Mouse (Mus musculus): Measurements from ENCODE around the gene Slc25a21. TPM values are rescaled to one million over a fixed set of nuclear protein-coding genes. Genes with fewer than 3 reads are reported as not detected.

Gene Slc25a21
- polyA plus RNA-seq, 1 experiment = 1.3 TPM

DNA sequence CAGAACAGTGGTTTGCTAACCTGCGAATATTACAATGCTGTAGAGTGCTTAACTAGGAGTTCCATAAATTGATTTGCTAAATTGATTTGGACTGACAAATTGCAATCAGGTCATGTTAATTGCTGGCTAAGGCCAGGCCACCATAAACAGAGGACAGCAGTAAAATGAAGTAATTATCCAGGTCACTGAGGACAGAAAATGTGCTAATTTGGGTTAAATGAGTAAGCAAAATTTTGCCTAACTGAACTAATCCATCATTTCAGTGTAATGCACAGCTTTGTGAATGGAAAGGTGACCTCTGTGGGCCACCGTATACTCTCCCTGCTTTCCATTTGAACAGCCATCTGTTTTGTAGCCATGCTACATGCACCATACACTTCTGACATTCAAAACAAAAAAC is 124.7 kb downstream of the Slc25a21 start:
- WGBS = 95% methylated on average over 2 of the region's 2 CpGs

GRCm38 (mm10) chr12:57068607-57069006 is 128.7 kb downstream of the Slc25a21 start:
- H3K4me1 ChIP-seq (ENCODE audit: control insufficient read depth, insufficient read depth, insufficient read length) = no peaks in the 10 kb centered on the region
- H3K27ac ChIP-seq (ENCODE audit: insufficient read depth, low read length) = no peak overlapping the region
- H3K36me3 ChIP-seq (ENCODE audit: control insufficient read depth, insufficient read depth, low read length) = no peaks in the 10 kb centered on the region
- TF ChIP-seq CTCF (IDR thresholded peaks at IDR 0.05; ENCODE audit: extremely low read depth, insufficient read depth, insufficient read length, insufficient replicate concordance) = no peak
- no peak for TF ChIP-seq POLR2A (IDR thresholded peaks at IDR 0.05; ENCODE audit: low read depth, low read length)
- no peak for DNase-seq (ENCODE audit: low read depth in 1 of 2, low spot score in 2 of 2)
- H3K4me3 ChIP-seq (ENCODE audit: extremely low read depth, insufficient read depth, insufficient read length) = no peak overlapping the region
- WGBS = 69% methylated on average over 5 of the region's 5 CpGs
- H3K27me3 ChIP-seq (ENCODE audit: control insufficient read depth, insufficient read depth, low read length) = no peaks in the 10 kb centered on the region

More for the DNA sequence above, 124.7 kb downstream of the Slc25a21 start:
- no peak for DNase-seq (ENCODE audit: low read depth in 1 of 2, low spot score in 2 of 2)
- TF ChIP-seq CTCF (IDR thresholded peaks at IDR 0.05; ENCODE audit: extremely low read depth, insufficient read depth, insufficient read length, insufficient replicate concordance) (no peak), POLR2A (IDR thresholded peaks at IDR 0.05; ENCODE audit: low read depth, low read length) (no peak)
- Histone ChIP-seq H3K4me3 (ENCODE audit: extremely low read depth, insufficient read depth, insufficient read length) (no peak overlapping the region), H3K27me3 (ENCODE audit: control insufficient read depth, insufficient read depth, low read length) (no peaks in the 10 kb centered on the region), H3K36me3 (ENCODE audit: control insufficient read depth, insufficient read depth, low read length) (no peaks in the 10 kb centered on the region), H3K4me1 (ENCODE audit: control insufficient read depth, insufficient read depth, insufficient read length) (no peaks in the 10 kb centered on the region), H3K27ac (ENCODE audit: insufficient read depth, low read length) (no peak overlapping the region)

- H3K27me3 ChIP-seq (ENCODE audit: control insufficient read depth, insufficient read depth, low read length) = no peaks in the 10 kb centered on the region
- TF ChIP-seq POLR2A (IDR thresholded peaks at IDR 0.05; ENCODE audit: low read depth, low read length) = no peak
- no peak for TF ChIP-seq CTCF (IDR thresholded peaks at IDR 0.05; ENCODE audit: extremely low read depth, insufficient read depth, insufficient read length, insufficient replicate concordance)
- no peak overlapping the region for H3K4me3 ChIP-seq (ENCODE audit: extremely low read depth, insufficient read depth, insufficient read length)
- no peaks in the 10 kb centered on the region for H3K36me3 ChIP-seq (ENCODE audit: control insufficient read depth, insufficient read depth, low read length)
- no peaks in the 10 kb centered on the region for H3K4me1 ChIP-seq (ENCODE audit: control insufficient read depth, insufficient read depth, insufficient read length)
- no peak overlapping the region for H3K27ac ChIP-seq (ENCODE audit: insufficient read depth, low read length)
- no peak for DNase-seq (ENCODE audit: low read depth in 1 of 2, low spot score in 2 of 2)
- WGBS = 80% methylated on average over 4 of the region's 4 CpGs
These were observed 177.5 kb downstream of the Slc25a21 start for GRCm38 (mm10) chr12:57019737-57020136.

- no peak for DNase-seq (ENCODE audit: low read depth in 1 of 2, low spot score in 2 of 2)
- H3K4me1 ChIP-seq (ENCODE audit: control insufficient read depth, insufficient read depth, insufficient read length) = no peaks in the 10 kb centered on the region
- WGBS = 44% methylated on average over 3 of the region's 3 CpGs
- H3K4me3 ChIP-seq (ENCODE audit: extremely low read depth, insufficient read depth, insufficient read length) = no peak overlapping the region
- H3K36me3 ChIP-seq (ENCODE audit: control insufficient read depth, insufficient read depth, low read length) = no peaks in the 10 kb centered on the region
- TF ChIP-seq CTCF (IDR thresholded peaks at IDR 0.05; ENCODE audit: extremely low read depth, insufficient read depth, insufficient read length, insufficient replicate concordance) (no peak), POLR2A (IDR thresholded peaks at IDR 0.05; ENCODE audit: low read depth, low read length) (no peak)
- H3K27me3 ChIP-seq (ENCODE audit: control insufficient read depth, insufficient read depth, low read length) = no peaks in the 10 kb centered on the region
- H3K27ac ChIP-seq (ENCODE audit: insufficient read depth, low read length) = no peak overlapping the region
These were observed 180.4 kb downstream of the Slc25a21 start for GRCm38 (mm10) chr12:57016845-57017244.

GRCm38 (mm10) chr12:57016324-57016723 is 180.9 kb downstream of the Slc25a21 start:
- no peaks in the 10 kb centered on the region for H3K4me1 ChIP-seq (ENCODE audit: control insufficient read depth, insufficient read depth, insufficient read length)
- no peak overlapping the region for H3K4me3 ChIP-seq (ENCODE audit: extremely low read depth, insufficient read depth, insufficient read length)
- no peak overlapping the region for H3K27ac ChIP-seq (ENCODE audit: insufficient read depth, low read length)
- H3K36me3 ChIP-seq (ENCODE audit: control insufficient read depth, insufficient read depth, low read length) = no peaks in the 10 kb centered on the region
- no peaks in the 10 kb centered on the region for H3K27me3 ChIP-seq (ENCODE audit: control insufficient read depth, insufficient read depth, low read length)
- 86% methylated on average over 3 of the region's 3 CpGs for WGBS
- no peak for DNase-seq (ENCODE audit: low read depth in 1 of 2, low spot score in 2 of 2)
- no peak for TF ChIP-seq POLR2A (IDR thresholded peaks at IDR 0.05; ENCODE audit: low read depth, low read length)
- no peak for TF ChIP-seq CTCF (IDR thresholded peaks at IDR 0.05; ENCODE audit: extremely low read depth, insufficient read depth, insufficient read length, insufficient replicate concordance)

DNA sequence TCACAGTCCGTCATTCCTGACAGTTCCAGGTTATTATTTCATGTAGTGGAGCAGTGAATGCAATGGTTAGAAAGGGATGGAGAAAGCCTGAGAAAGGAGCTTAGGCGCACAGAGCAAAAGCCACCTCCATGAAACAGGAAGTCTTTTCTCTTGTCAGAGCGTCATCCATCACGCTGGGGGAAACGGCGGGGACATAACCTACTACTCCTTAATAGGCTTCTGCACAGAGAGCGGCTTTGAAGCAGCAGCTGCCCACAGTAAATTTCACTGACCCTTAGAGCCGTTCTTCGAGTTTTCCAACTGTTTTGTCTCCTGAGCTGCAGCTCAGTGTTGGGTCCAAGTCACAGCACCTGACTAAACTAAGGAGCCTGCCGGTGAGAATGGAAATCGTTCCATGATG is 188.3 kb downstream of the Slc25a21 start:
- H3K27me3 ChIP-seq (ENCODE audit: control insufficient read depth, insufficient read depth, low read length) = no peaks in the 10 kb centered on the region
- no peaks in the 10 kb centered on the region for H3K4me1 ChIP-seq (ENCODE audit: control insufficient read depth, insufficient read depth, insufficient read length)
- DNase-seq (ENCODE audit: low read depth in 1 of 2, low spot score in 2 of 2) = no peak
- no peak overlapping the region for H3K27ac ChIP-seq (ENCODE audit: insufficient read depth, low read length)
- no peaks in the 10 kb centered on the region for H3K36me3 ChIP-seq (ENCODE audit: control insufficient read depth, insufficient read depth, low read length)
- no peak overlapping the region for H3K4me3 ChIP-seq (ENCODE audit: extremely low read depth, insufficient read depth, insufficient read length)
- TF ChIP-seq POLR2A (IDR thresholded peaks at IDR 0.05; ENCODE audit: low read depth, low read length) (no peak), CTCF (IDR thresholded peaks at IDR 0.05; ENCODE audit: extremely low read depth, insufficient read depth, insufficient read length, insufficient replicate concordance) (no peak)
- 28% methylated on average over 11 of the region's 11 CpGs for WGBS

- 10% methylated on average over 5 of the region's 5 CpGs for WGBS
- Histone ChIP-seq H3K27ac (ENCODE audit: insufficient read depth, low read length) (no peak overlapping the region), H3K27me3 (ENCODE audit: control insufficient read depth, insufficient read depth, low read length) (no peaks in the 10 kb centered on the region), H3K4me1 (ENCODE audit: control insufficient read depth, insufficient read depth, insufficient read length) (no peaks in the 10 kb centered on the region), H3K36me3 (ENCODE audit: control insufficient read depth, insufficient read depth, low read length) (no peaks in the 10 kb centered on the region), H3K4me3 (ENCODE audit: extremely low read depth, insufficient read depth, insufficient read length) (no peak overlapping the region)
- TF ChIP-seq CTCF (IDR thresholded peaks at IDR 0.05; ENCODE audit: extremely low read depth, insufficient read depth, insufficient read length, insufficient replicate concordance) (peak; percentile 40; the same call in 1 of the 2 replicates), POLR2A (IDR thresholded peaks at IDR 0.05; ENCODE audit: low read depth, low read length) (no peak)
- DNase-seq (ENCODE audit: low read depth in 1 of 2, low spot score in 2 of 2) = peak in 1 of 2 experiments; percentile 11
These were observed 211.2 kb downstream of the Slc25a21 start for GRCm38 (mm10) chr12:56986049-56986448.

Measured in spleen, adult 2 months (tissue).